Mouse (Mus musculus): ENCODE data around the gene Lyrm2.

Lyrm2 gene

DNA sequence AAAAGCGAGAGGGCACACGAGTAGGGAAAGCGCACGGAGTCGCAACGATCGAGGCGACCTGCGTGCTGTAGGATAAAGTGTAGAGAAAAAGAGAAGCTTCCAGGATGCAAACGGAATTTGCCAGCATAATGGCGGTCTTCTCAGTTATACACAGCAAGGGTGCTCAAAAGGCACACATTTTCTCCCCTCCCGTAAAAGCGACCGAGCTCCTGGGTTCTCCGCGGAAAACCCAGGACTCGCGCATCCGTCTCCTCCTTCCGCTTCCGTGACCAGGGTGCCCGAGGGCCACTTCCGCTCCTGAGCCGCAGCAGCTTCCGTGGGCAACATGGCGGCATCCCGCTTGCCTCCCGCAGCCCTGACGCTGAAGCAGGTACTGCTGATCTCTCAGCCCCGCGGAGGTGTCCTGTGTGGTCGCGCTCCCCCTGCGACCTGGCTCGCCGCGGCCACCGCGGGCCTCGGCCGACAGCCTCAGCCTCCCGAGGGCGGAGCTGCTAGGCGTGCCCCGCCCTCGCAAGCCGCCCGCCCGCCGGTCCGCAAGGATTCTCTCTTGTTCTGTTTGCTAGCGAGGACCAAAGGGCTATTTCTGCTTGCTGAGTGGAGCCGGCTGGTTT lies at the start of gene Lyrm2:
Lyrm2 (plus strand) TSS at position 288 of the 611 bp plus-strand sequence.
- DNase-seq: peak; percentile 89 to 92

DNA sequence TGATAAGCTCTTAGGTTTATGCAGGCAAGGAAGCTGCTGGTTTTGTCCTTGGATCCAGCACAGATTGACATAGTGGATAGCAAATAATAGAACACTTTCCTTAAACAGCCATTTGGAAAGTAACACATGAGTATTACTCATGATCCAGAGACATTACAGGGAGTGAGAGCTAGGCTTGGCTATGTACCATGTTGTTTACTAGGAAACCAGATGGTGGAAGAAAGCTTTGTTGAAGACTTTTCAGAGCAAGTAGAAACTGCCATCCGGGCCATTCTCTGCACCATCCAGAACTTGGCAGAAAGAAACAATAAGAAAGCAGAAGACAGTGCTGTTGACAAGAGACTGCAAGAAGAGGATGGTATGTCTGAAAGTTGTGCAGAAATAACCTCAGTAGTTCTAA lies 49.3 kb upstream of the Lyrm2 start:
- DNase-seq: no peak

DNA sequence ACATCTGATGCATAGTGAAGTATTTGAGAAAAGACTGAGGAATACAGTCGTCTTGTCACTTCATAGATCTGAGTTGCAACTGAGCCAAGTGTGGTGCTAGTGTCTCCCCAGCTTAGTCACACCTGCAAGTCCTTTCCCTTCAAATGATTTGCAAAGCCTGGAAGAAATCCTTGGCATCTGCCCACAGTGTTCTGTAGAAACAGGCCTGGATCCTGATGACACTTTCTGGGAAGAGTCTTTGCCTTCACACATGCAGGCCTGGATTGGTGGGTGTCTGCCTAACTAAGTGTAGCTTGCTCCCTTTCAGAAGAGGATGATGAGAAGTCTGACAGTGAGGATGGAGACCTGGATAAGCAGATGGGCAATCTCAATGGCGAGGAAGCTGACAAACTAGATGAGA lies 42.6 kb upstream of the Lyrm2 start:
- DNase-seq: no peak

DNA sequence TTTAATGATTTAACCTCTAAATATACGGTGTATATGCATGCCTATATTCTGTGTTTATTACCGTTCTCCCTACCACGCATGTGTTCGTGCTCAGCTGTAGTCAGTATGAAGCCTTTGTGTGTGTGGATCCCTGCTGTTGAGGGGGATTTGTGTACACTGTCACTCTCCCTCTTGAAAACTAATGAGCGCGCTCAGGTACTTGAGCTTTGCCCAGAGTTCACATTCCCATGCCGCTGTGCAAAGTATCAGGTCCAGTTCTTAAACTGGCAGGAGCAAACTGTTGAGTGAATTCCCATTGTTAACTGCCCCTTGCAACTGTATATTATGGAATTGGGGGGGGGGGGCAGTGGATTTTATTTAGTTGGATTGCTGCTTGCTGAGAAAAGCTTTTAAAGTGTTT lies 32.6 kb upstream of the Lyrm2 start:
- DNase-seq: no peak

DNA sequence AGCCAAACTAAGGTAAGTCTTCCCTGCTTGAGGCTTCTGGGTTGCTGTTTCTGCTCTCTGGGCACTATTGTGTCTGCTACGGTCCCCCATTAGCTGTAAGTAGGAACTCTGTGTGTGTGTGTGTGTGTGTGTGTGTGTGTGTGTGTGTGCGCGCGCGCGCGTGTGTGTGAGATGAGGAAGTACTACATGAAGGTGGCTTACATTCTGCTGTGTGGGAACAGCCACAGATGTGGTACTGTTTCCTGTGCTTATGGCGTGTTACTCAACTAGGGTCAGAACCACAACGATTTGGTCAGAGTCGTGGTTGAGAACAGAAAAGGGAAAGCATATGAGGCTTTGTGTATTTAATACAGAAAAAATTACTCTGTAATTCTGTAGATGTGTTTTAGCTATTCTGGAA lies 32.0 kb upstream of the Lyrm2 start:
- no peak for DNase-seq

DNA sequence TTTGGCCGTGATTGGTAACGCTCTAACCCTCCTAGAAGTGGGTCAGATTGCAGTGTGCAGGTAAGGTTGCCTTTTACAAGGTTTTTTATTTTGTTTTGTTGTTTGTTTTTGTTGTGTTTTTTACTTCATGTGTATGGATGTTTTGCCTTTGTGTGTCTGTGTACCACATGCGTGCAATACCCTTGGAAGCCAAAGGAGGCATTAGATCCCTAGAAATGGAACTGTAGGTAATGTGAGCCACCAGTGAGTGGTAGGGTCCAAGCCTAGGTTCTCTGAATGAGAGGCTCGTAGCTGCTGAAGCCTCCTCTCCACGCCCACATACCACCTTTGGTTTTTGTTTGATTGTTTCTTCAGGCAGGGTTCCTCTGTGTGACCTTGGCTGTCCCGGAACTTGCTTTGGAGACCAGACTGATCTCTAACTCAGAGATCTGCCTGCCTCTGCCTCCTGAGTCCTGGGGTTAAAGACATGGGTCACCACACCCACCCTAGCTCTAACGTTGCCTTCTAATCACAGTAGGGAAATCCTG lies 29.7 kb upstream of the Lyrm2 start:
- no peak for DNase-seq

DNA sequence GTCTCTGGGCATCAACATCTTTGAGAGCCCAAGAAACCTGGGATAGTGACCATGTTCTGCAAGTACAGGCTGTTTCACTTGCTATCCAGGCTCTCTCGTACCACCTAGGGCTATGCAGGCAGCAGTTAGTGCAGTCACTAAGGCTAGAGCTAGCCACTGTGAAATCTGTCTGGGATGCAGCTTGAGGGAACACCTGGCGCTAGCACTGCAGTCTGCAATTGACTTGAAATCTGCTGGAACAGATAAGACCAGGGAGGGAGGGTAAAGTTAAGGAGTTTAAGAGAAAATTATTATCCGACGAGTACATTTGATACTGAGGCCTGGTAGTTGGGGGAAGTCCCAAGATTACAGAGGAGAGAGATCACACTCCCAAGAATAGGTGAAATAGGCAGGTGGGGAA lies 20.1 kb upstream of the Lyrm2 start:
- no peak for DNase-seq

DNA sequence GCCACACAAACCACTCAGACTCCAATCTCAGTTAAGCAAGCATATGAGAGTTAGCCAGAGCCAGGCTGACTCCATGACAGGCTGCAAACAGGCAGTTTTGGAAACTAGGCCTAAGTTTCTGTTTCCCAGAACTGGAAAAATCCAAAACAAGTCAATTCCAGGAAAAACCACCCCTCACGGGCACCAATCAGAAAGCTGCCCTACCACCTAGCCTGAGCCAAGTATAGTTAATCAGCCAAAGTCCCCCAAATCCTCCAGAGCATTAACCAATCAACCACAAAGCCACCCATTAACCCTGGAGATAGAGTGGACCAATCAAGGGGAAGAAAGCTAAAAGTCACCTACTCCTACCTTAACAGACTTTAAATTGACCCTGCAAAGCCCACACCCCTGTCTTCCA lies 12.9 kb upstream of the Lyrm2 start:
- DNase-seq: no peak

DNA sequence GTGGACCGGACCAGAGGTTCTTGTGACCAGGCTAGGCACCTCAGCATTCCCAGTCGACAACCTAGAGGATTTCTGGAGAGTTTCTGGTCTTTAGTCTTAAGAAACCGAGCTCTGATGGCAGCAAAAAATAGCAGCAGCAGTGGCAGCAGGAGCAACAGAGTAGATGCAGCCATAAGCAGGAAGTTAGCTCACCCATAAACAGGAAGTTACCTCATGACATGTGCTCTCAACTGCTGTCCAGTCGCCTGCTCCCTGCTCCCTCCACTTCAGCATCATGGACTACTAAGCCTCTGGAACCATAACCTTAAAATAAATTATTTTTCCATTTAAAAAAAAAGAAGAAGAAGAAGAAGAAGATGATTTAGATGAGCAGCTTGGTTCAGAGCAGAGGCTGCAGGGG lies 11.0 kb upstream of the Lyrm2 start:
- no peak for DNase-seq

DNA sequence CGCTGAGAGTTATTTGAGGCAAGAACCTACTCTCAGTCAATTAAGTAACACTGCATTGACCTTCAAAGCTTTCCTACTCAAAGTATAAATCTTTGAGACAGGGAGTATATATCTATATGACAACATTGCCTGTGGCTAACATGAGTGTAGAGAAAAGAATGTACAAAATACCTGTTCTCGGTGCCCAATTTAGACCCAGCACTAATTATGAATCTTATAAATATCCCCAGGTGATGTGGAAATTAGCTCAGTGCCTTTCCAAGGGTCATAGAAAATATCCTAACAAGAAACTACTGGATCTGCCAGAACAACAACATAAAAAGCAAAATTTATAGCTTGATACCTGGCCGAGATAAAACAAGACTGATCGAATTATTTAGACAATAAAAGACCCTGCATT lies 1.1 kb upstream of the Lyrm2 start:
- no peak for DNase-seq

DNA sequence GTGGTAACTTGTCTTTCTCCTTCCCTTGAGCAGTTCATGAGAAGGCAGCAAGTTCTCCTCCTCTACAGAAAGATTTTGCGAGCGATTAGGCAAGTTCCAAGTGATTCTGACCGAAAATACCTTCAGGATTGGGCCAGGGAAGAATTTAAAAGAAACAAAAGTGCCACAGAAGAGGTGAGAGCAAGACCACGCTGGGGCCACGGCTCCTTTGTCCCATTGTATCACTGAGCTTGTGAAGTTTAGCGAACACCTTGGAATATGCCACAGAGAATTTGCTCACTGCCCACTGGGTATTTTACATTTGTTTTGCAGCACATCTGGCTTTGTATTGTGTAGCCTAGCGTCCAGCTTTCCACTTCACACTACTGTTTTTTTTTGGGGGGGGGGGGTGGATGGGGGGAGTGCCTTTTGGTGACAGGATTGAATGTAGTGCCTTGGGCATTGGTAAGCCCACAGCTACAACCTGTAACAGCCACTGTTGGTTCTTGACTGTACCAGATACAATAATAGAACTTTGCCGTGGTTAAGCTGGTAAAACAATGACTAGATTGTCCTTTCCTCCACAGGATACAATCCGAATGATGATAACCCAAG lies 621 bp downstream of the Lyrm2 start:
- DNase-seq: no peak

DNA sequence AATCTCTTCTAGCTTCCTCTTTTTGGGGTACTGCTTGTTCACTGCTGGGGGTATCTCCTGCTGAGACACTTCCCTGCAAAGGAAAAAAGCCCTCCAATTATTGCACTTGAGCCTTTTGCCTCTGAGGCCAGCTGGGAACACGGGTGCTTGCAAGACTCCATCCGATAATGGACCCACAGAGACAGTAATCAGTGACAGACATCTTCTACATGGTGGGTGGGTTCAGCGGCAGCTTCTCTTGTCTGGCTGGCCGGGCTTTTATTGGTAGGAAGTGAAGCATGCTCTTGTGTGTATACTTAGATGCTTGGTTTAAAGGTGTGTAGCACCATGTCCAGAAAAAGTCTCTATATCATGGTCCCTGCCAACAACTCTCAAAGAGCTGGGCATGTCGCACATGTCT lies 17.4 kb downstream of the Lyrm2 start:
- DNase-seq: no peak

DNA sequence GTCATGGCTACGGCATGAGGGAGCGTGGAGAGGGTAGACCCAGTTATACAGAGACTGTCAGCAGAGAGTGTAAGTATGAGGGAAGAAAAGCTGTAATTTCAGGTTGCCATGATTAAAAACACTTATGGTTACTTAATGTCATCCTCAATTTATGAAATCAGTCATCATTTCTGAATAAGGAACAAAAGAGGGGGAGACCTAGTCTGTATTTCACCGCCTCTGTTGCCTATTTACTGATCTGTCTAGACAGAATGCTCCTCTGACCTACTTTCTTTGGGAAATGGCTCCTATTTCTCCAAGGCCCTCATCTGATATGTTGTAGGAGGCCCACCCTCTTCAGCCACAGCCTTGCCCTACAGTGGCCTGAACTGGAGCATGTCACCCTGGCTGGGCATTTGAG lies 20.6 kb downstream of the Lyrm2 start:
- DNase-seq: no peak

DNA sequence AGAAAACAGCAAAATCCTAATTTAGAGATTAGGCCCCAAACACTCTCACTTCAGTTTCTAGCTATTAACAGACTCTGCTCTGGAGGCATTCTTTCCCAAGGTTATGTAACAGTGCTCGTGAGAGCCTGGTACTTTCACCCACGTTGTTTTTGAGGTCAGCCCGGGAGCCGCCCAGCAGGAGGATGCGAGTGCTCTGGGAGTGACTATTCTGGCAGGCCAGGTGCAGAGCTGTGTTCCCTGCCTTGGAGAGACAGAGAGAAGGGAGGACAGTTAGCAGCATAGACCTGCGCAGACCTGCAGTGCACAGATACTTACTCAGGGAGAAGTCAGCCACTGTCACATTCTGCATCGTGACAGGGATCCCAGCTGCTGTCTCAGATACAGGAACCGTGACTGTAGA lies 24.2 kb downstream of the Lyrm2 start:
- DNase-seq: peak; percentile 38 to 46

DNA sequence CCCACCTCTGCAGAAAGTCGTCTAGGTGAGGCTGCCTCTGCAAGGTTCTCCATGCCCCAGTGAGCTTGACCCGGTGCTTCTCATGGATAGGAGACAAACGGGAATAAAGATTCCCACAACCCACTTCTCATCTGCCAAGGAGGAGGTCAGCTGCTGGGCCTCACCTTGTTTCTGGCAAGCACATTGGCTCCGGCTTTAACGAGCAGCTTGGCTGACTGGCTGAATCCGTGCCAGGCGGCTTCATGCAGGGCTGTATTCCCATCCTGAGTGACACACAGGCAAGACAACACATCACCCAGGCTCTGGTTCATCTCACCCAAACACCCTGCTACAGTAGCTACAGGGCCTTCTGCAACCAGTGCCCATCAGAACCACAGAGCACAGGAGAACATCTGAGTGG lies 26.9 kb downstream of the Lyrm2 start:
- DNase-seq: peak; percentile 86 to 94

DNA sequence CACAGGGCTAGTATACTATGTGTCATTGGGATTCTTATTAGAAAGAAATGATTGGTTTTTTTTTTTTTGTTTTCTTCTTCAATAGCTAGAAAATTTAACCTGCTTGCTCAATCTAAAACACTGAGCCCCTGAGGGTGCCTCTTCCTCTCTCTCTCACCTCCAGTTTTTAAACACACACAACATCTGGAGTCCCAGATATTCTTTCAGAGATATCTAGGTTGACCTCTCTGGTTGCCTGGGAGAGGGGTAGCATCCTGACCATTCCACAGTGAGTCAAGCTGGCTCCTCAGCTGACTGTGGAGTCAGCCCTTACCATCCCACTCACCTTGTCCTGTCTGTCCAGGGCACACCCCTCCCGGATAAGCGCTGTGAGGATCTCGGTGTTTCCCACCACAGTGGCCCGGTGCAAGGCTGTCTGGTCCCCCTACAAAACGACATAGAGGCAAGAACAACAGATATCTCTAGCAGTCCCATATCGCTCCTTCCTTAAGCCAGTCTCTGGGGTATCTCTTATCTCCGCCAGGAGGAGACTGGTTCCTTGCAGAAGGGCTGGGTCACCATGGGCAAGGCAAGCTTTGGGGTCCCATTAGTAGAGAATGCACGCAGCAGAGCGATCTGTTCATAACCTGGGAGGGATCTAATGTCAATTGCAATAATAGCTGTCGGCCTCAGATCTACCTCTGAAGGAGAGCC lies 28.5 kb downstream of the Lyrm2 start:
- DNase-seq: no peak

DNA sequence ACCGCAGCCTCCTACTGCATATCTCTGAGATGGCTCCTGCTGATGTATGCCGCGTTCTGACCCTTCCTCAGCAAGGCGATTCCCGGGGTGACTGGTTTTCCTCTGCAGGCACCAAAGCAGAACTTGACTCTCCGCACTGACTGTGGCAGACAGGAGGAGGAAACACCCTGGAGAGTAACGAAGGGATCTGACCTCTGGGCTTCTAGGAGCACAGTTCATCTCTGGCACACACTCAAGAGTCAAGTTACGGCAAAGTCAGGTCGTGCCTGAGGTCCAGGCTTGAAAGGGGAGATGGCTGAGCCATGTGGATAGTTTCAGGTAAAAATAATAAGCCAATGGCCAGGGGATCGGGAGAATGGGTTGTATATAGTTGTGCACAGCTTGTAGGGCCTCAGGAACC lies 29.3 kb downstream of the Lyrm2 start:
- no peak for DNase-seq

DNA sequence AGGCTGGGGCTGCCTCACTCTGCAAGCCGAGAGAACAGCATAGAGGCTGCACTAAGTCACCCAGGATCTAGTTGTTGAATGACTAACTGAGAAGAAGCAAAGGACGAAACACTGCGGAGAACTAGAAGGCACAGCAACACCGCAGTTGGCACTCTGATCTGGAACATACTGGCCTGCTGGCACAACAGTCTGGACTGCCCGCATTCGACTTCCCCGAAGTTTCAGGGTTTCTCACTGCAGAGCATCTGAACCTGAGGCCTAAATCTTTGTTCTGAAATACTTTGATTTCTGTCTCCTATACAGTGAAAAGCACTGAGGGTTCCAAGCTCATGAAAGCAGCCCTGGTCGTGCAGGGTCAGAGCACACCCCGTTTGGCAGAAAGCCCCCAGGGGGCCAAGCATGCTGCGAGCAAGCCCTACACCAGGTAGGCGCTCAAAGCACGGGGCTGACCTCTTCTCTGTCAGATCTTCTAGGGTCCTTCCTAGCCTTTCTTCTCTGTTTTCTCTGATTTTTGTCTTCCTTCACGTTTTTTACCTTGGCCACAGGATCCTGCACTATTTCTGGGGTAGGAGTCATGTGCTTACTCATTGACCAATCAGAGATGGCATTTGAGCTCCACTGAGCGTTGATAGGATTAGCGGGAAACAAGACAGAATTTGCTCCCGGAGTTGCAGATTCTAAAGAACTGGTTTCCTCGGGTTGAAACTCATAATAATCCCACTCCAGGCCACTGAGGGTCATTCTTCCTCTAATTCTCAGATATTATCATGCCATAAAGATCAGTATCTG lies 33.6 kb downstream of the Lyrm2 start:
- peak; percentile 51 to 52 for DNase-seq

DNA sequence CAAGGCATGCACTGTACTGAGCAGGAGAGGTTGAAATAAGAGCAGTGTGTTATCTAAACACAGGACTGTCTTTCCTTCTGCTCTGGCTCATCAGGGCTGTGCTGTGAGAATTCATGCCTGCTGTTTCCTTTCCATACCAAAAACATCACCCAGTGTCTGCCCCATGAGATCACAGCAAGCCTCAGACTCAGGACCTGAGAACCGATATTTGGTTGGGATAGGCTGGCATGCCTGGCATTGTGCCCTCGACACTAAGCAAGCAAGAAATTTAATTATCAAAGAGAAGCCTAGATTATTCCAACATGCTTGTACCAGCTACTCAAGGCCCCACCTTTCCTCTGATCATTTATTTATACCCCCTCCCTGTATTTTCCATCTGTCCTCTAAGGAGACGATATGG lies 34.5 kb downstream of the Lyrm2 start:
- no peak for DNase-seq

DNA sequence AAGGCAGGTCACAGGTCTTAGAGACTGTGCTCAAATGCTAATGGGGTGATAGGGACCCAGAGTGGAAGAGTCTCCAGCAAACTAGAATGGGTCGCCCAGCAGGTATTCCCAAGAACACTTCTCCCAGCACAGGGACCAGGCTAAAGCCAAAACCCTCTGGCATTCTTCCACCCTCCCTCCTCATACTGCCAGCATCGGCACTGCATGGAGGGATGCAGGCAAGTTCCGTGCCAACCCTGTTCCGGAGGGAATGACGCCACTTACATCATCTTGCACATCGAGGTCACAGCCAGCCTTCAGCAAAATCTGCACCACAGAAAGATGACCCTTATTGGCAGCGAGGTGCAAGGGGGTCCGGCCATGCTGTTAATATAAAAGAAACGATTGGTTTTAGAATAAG lies 36.0 kb downstream of the Lyrm2 start:
- DNase-seq: peak; percentile 29 to 57

DNA sequence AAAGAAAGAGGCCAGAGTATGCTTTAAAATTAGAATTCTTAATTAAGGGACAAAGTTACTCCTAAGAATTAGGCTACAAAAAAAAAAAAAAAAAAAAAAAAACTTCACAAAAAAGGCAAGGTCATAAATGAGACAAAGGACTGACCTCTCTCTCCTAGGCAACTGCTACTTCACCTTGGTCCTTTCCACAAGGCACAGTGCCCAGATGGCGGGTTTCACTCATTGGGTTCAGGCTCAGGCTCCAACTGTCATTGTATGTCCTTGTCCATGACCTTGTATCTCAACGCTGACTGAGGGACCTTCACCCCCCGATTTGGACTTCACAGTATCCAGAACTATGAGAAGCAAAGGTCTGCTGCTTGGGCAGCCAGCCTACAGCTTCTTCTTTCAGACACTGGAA lies 38.3 kb downstream of the Lyrm2 start:
- no peak for DNase-seq

Data from cerebellum, postnatal 25 days (tissue).